Mouse (Mus musculus) thymus, adult 2 months (tissue): ENCODE measurements at regions not wholly inside any gene's neighbourhood (a gene's known extent, or its start where the extent isn't known, plus 50 kb on each side); places are given as distances from the start of the nearest gene placed in this dataset.

Source experiments
- CTCF ChIP-seq: fragments of 200-500 bp; IDR thresholded peaks from 2 replicates; pipeline ENCODE4 v1.5.1; 2012; ENCODE audit warnings: mild to moderate bottlenecking, control low read depth, low read length, moderate library complexity, borderline replicate concordance; ENCODE audit not compliant: control insufficient read depth, poor library complexity, insufficient read depth; ENCODE audit errors: extremely low read depth
- POLR2A ChIP-seq: fragments of 200-500 bp; IDR thresholded peaks from 2 replicates; pipeline ENCODE4 v1.6.1; 2012; ENCODE audit warnings: mild to moderate bottlenecking, low read length, control low read depth, moderate library complexity; ENCODE audit not compliant: control insufficient read depth, poor library complexity, insufficient read depth; ENCODE audit errors: extremely low read depth

- TF ChIP-seq POLR2A = no peak
- no peak for TF ChIP-seq CTCF
Observed at GRCm38 (mm10) chr1:193450201-193450600, 80.1 kb upstream of the Camk1g start.
